Comparison of ENCODE assay signal across 24 mouse cellular contexts in the genomic region with DNA sequence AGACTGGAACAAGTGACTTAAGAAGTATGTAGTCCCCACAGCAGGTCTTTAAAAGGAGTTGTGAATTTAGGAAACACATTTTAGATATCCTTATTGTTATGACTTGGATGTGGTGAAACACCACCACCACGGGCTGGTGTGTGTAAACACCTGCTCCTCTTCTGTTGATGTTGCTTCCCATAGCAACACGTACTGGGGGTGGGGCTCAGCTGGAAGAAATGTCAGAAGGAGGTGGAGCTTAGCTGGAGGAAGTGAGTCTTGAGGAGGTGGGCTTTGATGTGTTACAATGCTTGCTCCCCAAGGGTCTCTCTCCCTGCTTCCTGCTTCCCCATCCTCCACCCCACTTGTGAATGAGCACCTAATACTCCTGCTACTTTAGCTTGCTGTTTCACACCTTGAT. TPM values are rescaled to one million over a fixed set of nuclear protein-coding genes. Genes with fewer than 3 reads are reported as not detected.
A peak's percentile ranks its signal among the peaks of the same experiment; 100 is the strongest.
DNase-seq lines count a peak whose midpoint lies in the region; ATAC-seq lines count a peak whose summit lies in the region.
"Had no signal": no experiment of that assay in that cellular context is flagged by ENCODE, and none has a peak within 500 bp of the region (broad histone marks: within the 10 kb centered on the region; RNA-seq: fewer than 3 reads in every experiment).

No protein-coding gene starts in this region.

- H3K4me3 ChIP-seq in hindbrain, embryonic 12.5 days, result no peak overlapping the region
- H3K4me3 ChIP-seq in midbrain, embryonic 13.5 days (replicated peaks), result no peak overlapping the region
- H3K4me3 ChIP-seq: embryonic facial prominence, embryonic 15.5 days; heart, embryonic 13.5 days; kidney, embryonic 15.5 days; limb, embryonic 15.5 days; megakaryocyte, embryonic 14.5 days; neural tube, embryonic 12.5 days had no signal

- H3K4me1 ChIP-seq in hindbrain, embryonic 12.5 days, result no peaks in the 10 kb centered on the region
- no peaks in the 10 kb centered on the region for H3K4me1 ChIP-seq in midbrain, embryonic 13.5 days (replicated peaks)
- H3K4me1 ChIP-seq: embryonic facial prominence, embryonic 15.5 days; heart, embryonic 13.5 days; kidney, embryonic 15.5 days; limb, embryonic 15.5 days; megakaryocyte, embryonic 14.5 days; neural tube, embryonic 12.5 days had no signal

- H3K36me3 ChIP-seq in hindbrain, embryonic 12.5 days, result peaks cover 18% of the 10 kb centered on the region
- H3K36me3 ChIP-seq in midbrain, embryonic 13.5 days, result peaks cover 21% of the 10 kb centered on the region

- 0 out of 2 replicates have a peak, but pooled peaks cover 4% of the 10 kb centered on the region for H3K9me3 ChIP-seq in hindbrain, embryonic 12.5 days (replicated peaks)
- no peaks in the 10 kb centered on the region for H3K9me3 ChIP-seq in midbrain, embryonic 13.5 days
- H3K9me3 ChIP-seq: embryonic facial prominence, embryonic 15.5 days; heart, embryonic 13.5 days; limb, embryonic 15.5 days had no signal

- H3K27ac ChIP-seq in hindbrain, embryonic 12.5 days, result no peak overlapping the region
- no peak overlapping the region for H3K27ac ChIP-seq in midbrain, embryonic 13.5 days
- H3K27ac ChIP-seq: embryonic facial prominence, embryonic 15.5 days; heart, embryonic 13.5 days; kidney, embryonic 15.5 days; limb, embryonic 15.5 days; neural tube, embryonic 12.5 days had no signal

- H3K9ac ChIP-seq in hindbrain, embryonic 12.5 days, result no peak overlapping the region
- H3K9ac ChIP-seq in midbrain, embryonic 13.5 days (replicated peaks), result no peak overlapping the region
- H3K9ac ChIP-seq: embryonic facial prominence, embryonic 15.5 days; forebrain, postnatal 0 days; heart, embryonic 13.5 days; kidney, embryonic 15.5 days; limb, embryonic 15.5 days; liver, postnatal 0 days; neural tube, embryonic 12.5 days had no signal

- no peak overlapping the region for H3K4me2 ChIP-seq in hindbrain, embryonic 12.5 days (replicated peaks)
- no peak overlapping the region for H3K4me2 ChIP-seq in midbrain, embryonic 13.5 days (replicated peaks)
- H3K4me2 ChIP-seq: embryonic facial prominence, embryonic 15.5 days; heart, embryonic 13.5 days; kidney, embryonic 15.5 days; limb, embryonic 15.5 days; neural tube, embryonic 12.5 days had no signal

- peak; percentile 7 for DNase-seq in retina, postnatal 1 day
- no peak for DNase-seq in retina, embryonic 14.5 days (ENCODE audit: low spot score)
- peak; percentile 87 for DNase-seq in thymus, postnatal 0 days (ENCODE audit: low spot score)
- DNase-seq: adrenal gland, adult 2 months; cerebellum, adult 2 months; cerebellum, postnatal 36 days; forebrain, postnatal 0 days; gastrocnemius, postnatal 10 days; heart, adult 18-20 months; heart, postnatal 36 days; liver, postnatal 0 days had no signal

- WGBS in hindbrain, embryonic 12.5 days, result 45% methylated on average over 2 of the region's 2 CpGs
- WGBS in midbrain, embryonic 13.5 days, result 57% methylated on average over 2 of the region's 2 CpGs

- peak; percentile 28 for ATAC-seq in activated CD4-positive, CD25-positive, alpha-beta regulatory T cell, adult 4 months
- ATAC-seq in hindbrain, embryonic 12.5 days (ENCODE audit: low FRiP score), result no peak
- no peak for ATAC-seq in midbrain, embryonic 13.5 days
- no peak for ATAC-seq in frontal cortex, adult (ENCODE audit: low TSS enrichment)
- ATAC-seq: forebrain, postnatal 0 days; hindbrain, embryonic 16.5 days; intestine, postnatal 0 days; liver, postnatal 0 days; midbrain, embryonic 16.5 days had no signal

- H3K27me3 ChIP-seq in hindbrain, embryonic 12.5 days, result no peaks in the 10 kb centered on the region
- no peaks in the 10 kb centered on the region for H3K27me3 ChIP-seq in midbrain, embryonic 13.5 days
- H3K27me3 ChIP-seq: embryonic facial prominence, embryonic 15.5 days; heart, embryonic 13.5 days; kidney, embryonic 15.5 days; limb, embryonic 15.5 days; megakaryocyte, embryonic 14.5 days; neural tube, embryonic 12.5 days had no signal

RNA-seq across cellular contexts. Expression of a gene that starts 14.9 kb away (rescaled TPM):
- polyA plus RNA-seq in activated CD4-positive, CD25-positive, alpha-beta regulatory T cell, adult 4 months (2017; shearing (Covaris generic)), result 10 to 100 TPM; 71.4 to 78.9 TPM
- polyA plus RNA-seq in thymus, postnatal 0 days (2015; fragmentation: Nextera tagmentation; extraction: Ambion mirVana), result 88.2 and 89.1 TPM in 2 replicates
- polyA plus RNA-seq in hindbrain, embryonic 12.5 days (2016; fragmentation: Nextera tagmentation; extraction: Ambion mirVana), result 78.0 and 78.7 TPM in 2 replicates
- polyA plus RNA-seq in midbrain, embryonic 13.5 days (2015; fragmentation: Nextera tagmentation; extraction: Ambion mirVana), result 80.6 and 82.0 TPM in 2 replicates
